Mouse (Mus musculus): ENCODE results near the gene Nlgn1. TPM values are rescaled to one million over a fixed set of nuclear protein-coding genes. Genes with fewer than 3 reads are reported as not detected.

The Nlgn1 gene
- polyA plus RNA-seq, 1 experiment from 2014 or later = 1.6 TPM

GRCm38 (mm10) chr3:25463051-25463450, 869.2 kb downstream of the Nlgn1 start:
- H3K4me3 ChIP-seq (replicated peaks) = no peak overlapping the region
- ATAC-seq (replicated peaks; ENCODE audit: low FRiP score) = no peak
- H3K27ac ChIP-seq = no peak overlapping the region
- no peak overlapping the region for H3K9ac ChIP-seq
- no peaks in the 10 kb centered on the region for H3K9me3 ChIP-seq (replicated peaks)
- no peaks in the 10 kb centered on the region for H3K36me3 ChIP-seq
- H3K27me3 ChIP-seq = no peaks in the 10 kb centered on the region
- H3K4me2 ChIP-seq = no peak overlapping the region
- no peaks in the 10 kb centered on the region for H3K4me1 ChIP-seq
- 74% methylated on average over 2 of the region's 2 CpGs for WGBS

- H3K27me3 ChIP-seq = no peaks in the 10 kb centered on the region
- H3K4me2 ChIP-seq = no peak overlapping the region
- H3K9ac ChIP-seq = no peak overlapping the region
- no peaks in the 10 kb centered on the region for H3K36me3 ChIP-seq
- no peak for ATAC-seq (replicated peaks; ENCODE audit: low FRiP score)
- H3K27ac ChIP-seq = no peak overlapping the region
- no peaks in the 10 kb centered on the region for H3K9me3 ChIP-seq (replicated peaks)
- no peak overlapping the region for H3K4me3 ChIP-seq (replicated peaks)
- 71% methylated on average over 8 of the region's 8 CpGs for WGBS
- H3K4me1 ChIP-seq = no peaks in the 10 kb centered on the region
These were observed 875.9 kb downstream of the Nlgn1 start for GRCm38 (mm10) chr3:25456250-25456860.

- no peaks in the 10 kb centered on the region; the same call in 1 of the 2 replicates for H3K9me3 ChIP-seq (replicated peaks)
- no peaks in the 10 kb centered on the region for H3K36me3 ChIP-seq
- H3K27me3 ChIP-seq = no peaks in the 10 kb centered on the region
- no peak for ATAC-seq (replicated peaks; ENCODE audit: low FRiP score)
- H3K9ac ChIP-seq = no peak overlapping the region
- no peak overlapping the region for H3K27ac ChIP-seq
- no peak overlapping the region for H3K4me2 ChIP-seq
- H3K4me1 ChIP-seq = no peaks in the 10 kb centered on the region
- H3K4me3 ChIP-seq (replicated peaks) = no peak overlapping the region
- WGBS = 75% methylated on average over 1 of the region's 1 CpGs
These were observed 879.9 kb downstream of the Nlgn1 start for GRCm38 (mm10) chr3:25452314-25452713.

GRCm38 (mm10) chr3:25450471-25450870, 881.8 kb downstream of the Nlgn1 start:
- WGBS = 65% methylated on average over 6 of the region's 6 CpGs
- Histone ChIP-seq H3K4me3 (replicated peaks) (no peak overlapping the region), H3K27me3 (no peaks in the 10 kb centered on the region), H3K4me2 (no peak overlapping the region), H3K9ac (no peak overlapping the region), H3K9me3 (replicated peaks) (no peaks in the 10 kb centered on the region; the same call in 1 of the 2 replicates), H3K27ac (no peak overlapping the region), H3K4me1 (no peaks in the 10 kb centered on the region), H3K36me3 (no peaks in the 10 kb centered on the region)
- ATAC-seq (replicated peaks; ENCODE audit: low FRiP score) = no peak

GRCm38 (mm10) chr3:25449356-25449755, 882.9 kb downstream of the Nlgn1 start:
- Histone ChIP-seq H3K36me3 (no peaks in the 10 kb centered on the region), H3K9me3 (replicated peaks) (no peaks in the 10 kb centered on the region; the same call in 1 of the 2 replicates), H3K27me3 (no peaks in the 10 kb centered on the region), H3K4me3 (replicated peaks) (no peak overlapping the region), H3K4me1 (no peaks in the 10 kb centered on the region), H3K4me2 (no peak overlapping the region), H3K27ac (no peak overlapping the region), H3K9ac (no peak overlapping the region)
- ATAC-seq (replicated peaks; ENCODE audit: low FRiP score) = no peak
- WGBS = 50% methylated on average over 4 of the region's 4 CpGs

- Histone ChIP-seq H3K4me2 (no peak overlapping the region), H3K27me3 (no peaks in the 10 kb centered on the region), H3K9ac (no peak overlapping the region), H3K4me3 (replicated peaks) (no peak overlapping the region), H3K9me3 (replicated peaks) (no peaks in the 10 kb centered on the region; the same call in 1 of the 2 replicates), H3K27ac (no peak overlapping the region), H3K4me1 (no peaks in the 10 kb centered on the region), H3K36me3 (no peaks in the 10 kb centered on the region)
- WGBS = 79% methylated on average over 1 of the region's 1 CpGs
- ATAC-seq (replicated peaks; ENCODE audit: low FRiP score) = no peak
These were observed 885.1 kb downstream of the Nlgn1 start for GRCm38 (mm10) chr3:25447181-25447580.

- Histone ChIP-seq H3K27me3 (no peaks in the 10 kb centered on the region), H3K4me2 (no peak overlapping the region), H3K27ac (no peak overlapping the region), H3K4me1 (no peaks in the 10 kb centered on the region), H3K9ac (no peak overlapping the region), H3K4me3 (replicated peaks) (no peak overlapping the region), H3K36me3 (no peaks in the 10 kb centered on the region), H3K9me3 (replicated peaks) (no peaks in the 10 kb centered on the region; the same call in 1 of the 2 replicates)
- ATAC-seq (replicated peaks; ENCODE audit: low FRiP score) = no peak
- WGBS = 87% methylated on average over 3 of the region's 3 CpGs
These were observed 888.6 kb downstream of the Nlgn1 start for GRCm38 (mm10) chr3:25443657-25444056.

- H3K9ac ChIP-seq = no peak overlapping the region
- H3K9me3 ChIP-seq (replicated peaks) = no peaks in the 10 kb centered on the region
- H3K27ac ChIP-seq = no peak overlapping the region
- no peak overlapping the region for H3K4me2 ChIP-seq
- no peaks in the 10 kb centered on the region for H3K27me3 ChIP-seq
- WGBS = 96% methylated on average over 1 of the region's 1 CpGs
- ATAC-seq (replicated peaks; ENCODE audit: low FRiP score) = no peak
- H3K4me1 ChIP-seq = no peaks in the 10 kb centered on the region
- no peaks in the 10 kb centered on the region for H3K36me3 ChIP-seq
- H3K4me3 ChIP-seq (replicated peaks) = no peak overlapping the region
These were observed 889.6 kb downstream of the Nlgn1 start for GRCm38 (mm10) chr3:25442617-25443016.

- no peak overlapping the region for H3K9ac ChIP-seq
- H3K4me1 ChIP-seq = no peaks in the 10 kb centered on the region
- no peak overlapping the region for H3K4me3 ChIP-seq (replicated peaks)
- H3K36me3 ChIP-seq = no peaks in the 10 kb centered on the region
- H3K27me3 ChIP-seq = no peaks in the 10 kb centered on the region
- no peaks in the 10 kb centered on the region for H3K9me3 ChIP-seq (replicated peaks)
- no peak for ATAC-seq (replicated peaks; ENCODE audit: low FRiP score)
- no peak overlapping the region for H3K4me2 ChIP-seq
- no peak overlapping the region for H3K27ac ChIP-seq
These were observed 905.3 kb downstream of the Nlgn1 start for GRCm38 (mm10) chr3:25426931-25427330.

GRCm38 (mm10) chr3:25412003-25412402, 920.3 kb downstream of the Nlgn1 start:
- no peak overlapping the region for H3K4me2 ChIP-seq
- no peaks in the 10 kb centered on the region for H3K9me3 ChIP-seq (replicated peaks)
- no peaks in the 10 kb centered on the region for H3K27me3 ChIP-seq
- H3K4me1 ChIP-seq = no peaks in the 10 kb centered on the region
- H3K9ac ChIP-seq = no peak overlapping the region
- H3K27ac ChIP-seq = no peak overlapping the region
- no peak overlapping the region for H3K4me3 ChIP-seq (replicated peaks)
- no peak for ATAC-seq (replicated peaks; ENCODE audit: low FRiP score)
- no peaks in the 10 kb centered on the region for H3K36me3 ChIP-seq
- 85% methylated on average over 4 of the region's 4 CpGs for WGBS
